Mouse (Mus musculus) limb, embryonic 14.5 days (tissue): ENCODE results near the gene Rps7. TPM values are rescaled to one million over a fixed set of nuclear protein-coding genes. Genes with fewer than 3 reads are reported as not detected.

Source experiments
- ATAC-seq: fragments of 200-750 bp; cut with Nextera tagmentation; 2 replicates; pipeline ENCODE4 v1.8.0; 2017; ENCODE audit warnings: low read depth, moderate number of reproducible peaks, moderate TSS enrichment; ENCODE audit not compliant: low FRiP score
- DNase-seq: peaks from one replicate; pipeline ENCODE4 v3.0.0-alpha.2; 2015; ENCODE audit warnings: low spot score
- H3K27ac ChIP-seq: fragments of 300-500 bp; sonication (generic); replicated peaks from 2 replicates; pipeline ENCODE4 v1.5.1; 2014; ENCODE audit warnings: low read depth, mild to moderate bottlenecking, low read length, moderate library complexity, mixed read lengths
- H3K27me3 ChIP-seq: fragments of 300-500 bp; sonication (generic); 2 replicates; pipeline ENCODE4 v1.6.1; 2014; ENCODE audit warnings: low read length, mixed read lengths; ENCODE audit not compliant: control insufficient read depth, insufficient read depth
- H3K36me3 ChIP-seq: fragments of 300-500 bp; sonication (generic); 2 replicates; pipeline ENCODE4 v1.6.1; 2014; ENCODE audit warnings: mild to moderate bottlenecking, low read length, moderate library complexity, mixed read lengths; ENCODE audit not compliant: control insufficient read depth, insufficient read depth
- H3K4me1 ChIP-seq: fragments of 300-500 bp; sonication (generic); 2 replicates; pipeline ENCODE4 v1.6.1; 2014; ENCODE audit warnings: antibody characterized with exemption, low read length, mixed read lengths; ENCODE audit not compliant: control insufficient read depth, insufficient read depth
- H3K4me2 ChIP-seq: fragments of 300-500 bp; sonication (generic); replicated peaks from 2 replicates; pipeline ENCODE4 v1.6.1; 2014; ENCODE audit warnings: low read depth, mild to moderate bottlenecking, low read length, moderate library complexity; ENCODE audit not compliant: severe bottlenecking
- H3K4me3 ChIP-seq: fragments of 300-500 bp; sonication (generic); replicated peaks from 2 replicates; pipeline ENCODE4 v1.5.1; 2014; ENCODE audit warnings: low read length
- H3K9ac ChIP-seq: fragments of 300-500 bp; sonication (generic); 2 replicates; pipeline ENCODE4 v1.6.1; 2014; ENCODE audit warnings: mild to moderate bottlenecking, low read depth, low read length, moderate library complexity; ENCODE audit not compliant: severe bottlenecking
- H3K9me3 ChIP-seq: fragments of 300-500 bp; sonication (generic); 2 replicates; pipeline ENCODE4 v1.6.1; 2016; ENCODE audit warnings: low read length; ENCODE audit not compliant: control insufficient read depth
- POLR2A ChIP-seq: fragments of 200-500 bp; IDR thresholded peaks from 2 replicates; pipeline ENCODE4 v1.8.0; 2012; ENCODE audit warnings: inconsistent platforms, mild to moderate bottlenecking, moderate library complexity, borderline replicate concordance; ENCODE audit not compliant: insufficient read depth, insufficient read length; ENCODE audit errors: extremely low read depth
- WGBS: fragments of 180-500 bp; shearing (Covaris S2); extraction: QIAGEN DNeasy Blood & Tissue Kit; methylation state at CpG from one replicate; pipeline ENCODE4 v1.1.7; 2014; 5-methylcytosine and 5-hydroxymethylcytosine counted together
- polyA plus RNA-seq, 2 experiments: library from polyadenylated mRNA; depleted of rRNA in 1 of 2; stranded (reverse) in 1 of 2; unstranded in 1 of 2; fragments of >200 nt; fragmentation: Nextera tagmentation in 1 of 2; extraction: Ambion mirVana in 1 of 2; gene quantifications; 2 replicates each; pipeline versions ENCODE4 v1.2.1 to v1.2.3; 2012 to 2014

Gene Rps7
- polyA plus RNA-seq, 2 experiments, result 1,044 to 1,182 TPM

GRCm38 (mm10) chr12:28638778-28639177 lies 3.0 kb upstream of the Rps7 start:
- no peak for DNase-seq
- no peak for ATAC-seq
- no peak for TF ChIP-seq POLR2A
- H3K9ac ChIP-seq, result no peak overlapping the region
- H3K4me3 ChIP-seq, result no peak overlapping the region
- peaks cover 9% of the 10 kb centered on the region for H3K36me3 ChIP-seq
- no peaks in the 10 kb centered on the region for H3K27me3 ChIP-seq
- no peak overlapping the region for H3K27ac ChIP-seq
- WGBS, result 73% methylated on average over 2 of the region's 2 CpGs
- no peak overlapping the region for H3K4me2 ChIP-seq
- no peaks in the 10 kb centered on the region for H3K9me3 ChIP-seq
- H3K4me1 ChIP-seq, result peaks cover 5% of the 10 kb centered on the region

GRCm38 (mm10) chr12:28636543-28636942 lies 790 bp upstream of the Rps7 start:
- no peaks in the 10 kb centered on the region for H3K27me3 ChIP-seq
- H3K4me2 ChIP-seq, result peak overlapping the region; percentile 52
- ATAC-seq, result no peak
- H3K4me3 ChIP-seq, result peak overlapping the region; percentile 83
- H3K9me3 ChIP-seq, result no peaks in the 10 kb centered on the region
- no peak overlapping the region for H3K9ac ChIP-seq
- H3K36me3 ChIP-seq, result peaks cover 31% of the 10 kb centered on the region
- DNase-seq, result no peak
- 91% methylated on average over 6 of the region's 6 CpGs for WGBS
- peaks cover 5% of the 10 kb centered on the region for H3K4me1 ChIP-seq
- no peak for TF ChIP-seq POLR2A
- H3K27ac ChIP-seq, result no peak overlapping the region

DNA sequence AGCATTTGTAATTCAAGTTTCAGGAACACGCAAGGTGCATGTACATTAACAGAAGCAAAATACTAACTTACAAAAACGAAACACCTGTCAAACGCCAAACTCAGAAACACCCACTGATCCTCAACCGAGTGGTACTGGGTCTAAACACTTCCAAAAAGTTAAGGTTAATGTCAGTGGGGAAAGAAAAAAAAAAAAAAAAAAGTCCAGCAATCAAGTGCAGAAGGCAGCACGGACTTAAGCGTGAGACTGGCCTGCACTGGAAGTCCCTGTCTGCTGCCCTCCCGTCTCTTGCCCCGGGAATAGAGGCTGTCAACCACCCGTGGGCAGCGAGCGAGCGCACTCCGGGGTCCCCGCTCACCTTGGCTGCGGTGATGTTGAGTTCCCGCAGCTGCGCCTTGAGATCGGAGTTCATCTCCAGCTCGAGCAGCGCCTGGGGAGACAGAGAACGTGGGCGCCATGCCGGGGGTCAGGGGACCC lies 657 bp downstream of the Rps7 start:
- H3K9me3 ChIP-seq, result no peaks in the 10 kb centered on the region
- no peak for TF ChIP-seq POLR2A
- peak overlapping the region; percentile 82 for H3K4me2 ChIP-seq
- under 1% methylated on average over 21 of the region's 23 CpGs for WGBS
- H3K27me3 ChIP-seq, result no peaks in the 10 kb centered on the region
- H3K4me1 ChIP-seq, result peaks cover 5% of the 10 kb centered on the region
- H3K27ac ChIP-seq, result peak overlapping the region; percentile 92
- peak overlapping the region; percentile 83 for H3K4me3 ChIP-seq
- H3K36me3 ChIP-seq, result peaks cover 46% of the 10 kb centered on the region
- ATAC-seq (peak; percentile 8), DNase-seq (no peak)
- H3K9ac ChIP-seq, result peak overlapping the region; percentile 95

GRCm38 (mm10) chr12:28628436-28628835 lies 7.3 kb downstream of the Rps7 start:
- 95% methylated on average over 2 of the region's 2 CpGs for WGBS
- no peaks in the 10 kb centered on the region for H3K9me3 ChIP-seq
- no peak overlapping the region for H3K4me2 ChIP-seq
- DNase-seq (no peak), ATAC-seq (no peak)
- H3K27ac ChIP-seq, result no peak overlapping the region
- TF ChIP-seq POLR2A, result no peak
- no peaks in the 10 kb centered on the region for H3K27me3 ChIP-seq
- no peaks in the 10 kb centered on the region for H3K4me1 ChIP-seq
- no peak overlapping the region for H3K9ac ChIP-seq
- no peak overlapping the region for H3K4me3 ChIP-seq
- H3K36me3 ChIP-seq, result peaks cover 55% of the 10 kb centered on the region

- no peak overlapping the region for H3K27ac ChIP-seq
- 63% methylated on average over 4 of the region's 4 CpGs for WGBS
- no peak for ATAC-seq
- TF ChIP-seq POLR2A, result no peak
- H3K9me3 ChIP-seq, result no peaks in the 10 kb centered on the region
- no peak overlapping the region for H3K4me3 ChIP-seq
- no peak overlapping the region for H3K9ac ChIP-seq
- H3K4me2 ChIP-seq, result no peak overlapping the region
- H3K4me1 ChIP-seq, result no peaks in the 10 kb centered on the region
- DNase-seq, result no peak
- peaks cover 41% of the 10 kb centered on the region for H3K36me3 ChIP-seq
- no peaks in the 10 kb centered on the region for H3K27me3 ChIP-seq
These were observed 8.7 kb downstream of the Rps7 start for GRCm38 (mm10) chr12:28627092-28627491.

GRCm38 (mm10) chr12:28625407-28625806 lies 10.3 kb downstream of the Rps7 start:
- H3K4me3 ChIP-seq, result no peak overlapping the region
- no peaks in the 10 kb centered on the region for H3K9me3 ChIP-seq
- no peak for TF ChIP-seq POLR2A
- no peak overlapping the region for H3K4me2 ChIP-seq
- whole genome bisulfite sequencing, result 85% methylated on average over 7 of the region's 7 CpGs
- H3K36me3 ChIP-seq, result peaks cover 24% of the 10 kb centered on the region
- no peak overlapping the region for H3K9ac ChIP-seq
- H3K4me1 ChIP-seq, result no peaks in the 10 kb centered on the region
- H3K27ac ChIP-seq, result no peak overlapping the region
- DNase-seq (no peak), ATAC-seq (no peak)
- H3K27me3 ChIP-seq, result no peaks in the 10 kb centered on the region
